Mouse (Mus musculus): ENCODE data around the gene Cfap61.

Cfap61 gene

DNA sequence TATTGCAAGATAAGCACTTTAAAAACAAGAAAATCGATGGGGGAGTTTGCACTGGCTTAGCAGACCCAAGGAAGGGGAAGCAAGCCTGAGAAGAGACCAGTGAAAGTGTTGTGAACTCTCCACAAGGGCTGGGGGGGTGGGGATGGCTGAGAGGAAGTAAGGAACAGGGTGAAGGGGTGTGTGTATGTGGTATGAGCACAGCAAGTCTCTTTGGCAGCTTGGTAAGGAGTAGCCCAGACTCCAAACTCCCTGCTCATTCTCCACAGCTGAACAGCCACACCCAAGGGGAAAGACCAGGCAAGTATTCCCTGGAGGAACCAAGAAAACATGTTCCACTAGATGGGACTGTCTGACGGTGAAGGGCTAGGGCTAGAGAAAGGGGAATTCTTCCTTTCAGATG lies 76.2 kb downstream of the Cfap61 start:
- DNase-seq (ENCODE audit: low spot score in 2 of 2): no peak

DNA sequence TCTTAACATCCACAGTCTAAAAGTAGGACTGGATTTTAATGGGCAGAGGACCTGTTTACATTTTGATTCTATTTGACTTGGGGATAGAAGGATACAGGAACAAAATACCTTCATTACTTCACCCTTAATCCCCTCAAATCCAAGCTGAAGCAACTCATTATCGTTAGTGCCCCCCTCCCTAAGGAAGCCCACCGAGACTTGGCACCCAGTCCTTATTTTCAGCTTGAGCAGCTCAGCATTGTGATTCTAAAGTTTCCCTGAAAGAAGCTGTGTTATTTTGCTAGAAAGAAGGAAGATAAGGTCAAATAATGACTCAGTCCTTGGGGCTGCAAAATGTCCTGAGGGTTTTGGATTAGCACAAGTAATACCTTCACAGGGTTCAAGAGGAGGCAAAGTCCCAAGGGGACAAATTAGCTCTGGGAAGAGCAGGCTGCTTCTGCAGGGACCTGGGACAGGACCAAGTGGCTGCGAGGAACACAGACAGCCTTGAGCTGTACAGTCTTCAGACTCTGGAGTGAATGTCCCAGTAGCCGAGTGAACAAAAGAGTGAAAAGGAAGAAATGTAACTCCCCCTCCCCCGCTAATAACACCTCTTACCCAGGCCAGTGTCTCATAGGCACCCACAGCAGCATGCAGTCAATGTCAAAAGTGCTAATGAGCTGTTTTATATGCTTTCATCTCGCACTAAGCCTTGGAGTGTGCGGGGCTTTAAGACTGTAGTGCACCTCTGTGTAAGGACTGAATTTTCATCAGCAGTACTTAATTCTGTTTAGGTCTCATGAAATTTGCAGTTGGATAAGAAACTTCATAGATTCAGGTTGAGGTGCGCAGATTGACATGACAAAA lies 81.0 kb downstream of the Cfap61 start:
- DNase-seq (ENCODE audit: low spot score in 2 of 2): no peak

DNA sequence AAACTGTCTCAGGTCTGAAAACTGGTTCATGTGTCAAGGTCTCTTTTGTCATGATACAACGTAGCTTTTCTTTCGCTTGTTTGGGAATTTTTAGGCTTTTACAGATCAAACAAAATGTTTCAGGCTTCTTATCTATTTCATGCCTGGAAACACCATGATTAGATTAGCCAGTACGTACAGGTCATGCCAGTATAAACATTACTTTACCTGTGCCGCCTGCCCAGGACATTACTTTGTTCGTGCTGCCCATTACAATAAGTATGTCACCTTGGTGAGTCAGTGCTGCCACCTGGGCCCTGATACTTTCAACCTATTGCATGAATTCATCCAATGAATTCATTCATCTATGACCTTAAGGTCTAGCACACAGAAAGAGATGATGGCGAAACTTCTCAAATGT lies 88.3 kb downstream of the Cfap61 start:
- DNase-seq (ENCODE audit: low spot score in 2 of 2): no peak

DNA sequence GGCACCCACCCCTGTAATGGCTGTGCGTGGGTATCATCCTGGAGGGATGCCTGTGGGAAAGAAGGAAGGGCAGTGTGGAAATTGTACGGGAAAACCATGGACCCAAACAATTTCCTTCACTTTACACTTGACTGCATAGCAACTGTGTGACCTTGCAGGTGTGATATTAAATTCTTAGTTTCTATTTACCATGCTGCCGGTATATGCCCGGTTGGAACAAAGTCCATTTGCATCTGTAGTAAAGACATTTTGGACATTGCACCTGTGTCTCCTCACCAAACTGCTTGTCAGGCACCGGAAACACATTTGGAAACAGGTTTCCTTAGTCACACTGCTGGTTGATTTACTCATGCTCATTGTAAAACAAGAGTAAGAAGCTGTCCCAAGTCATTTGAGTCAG lies 109.1 kb downstream of the Cfap61 start:
- DNase-seq (ENCODE audit: low spot score in 2 of 2): no peak

DNA sequence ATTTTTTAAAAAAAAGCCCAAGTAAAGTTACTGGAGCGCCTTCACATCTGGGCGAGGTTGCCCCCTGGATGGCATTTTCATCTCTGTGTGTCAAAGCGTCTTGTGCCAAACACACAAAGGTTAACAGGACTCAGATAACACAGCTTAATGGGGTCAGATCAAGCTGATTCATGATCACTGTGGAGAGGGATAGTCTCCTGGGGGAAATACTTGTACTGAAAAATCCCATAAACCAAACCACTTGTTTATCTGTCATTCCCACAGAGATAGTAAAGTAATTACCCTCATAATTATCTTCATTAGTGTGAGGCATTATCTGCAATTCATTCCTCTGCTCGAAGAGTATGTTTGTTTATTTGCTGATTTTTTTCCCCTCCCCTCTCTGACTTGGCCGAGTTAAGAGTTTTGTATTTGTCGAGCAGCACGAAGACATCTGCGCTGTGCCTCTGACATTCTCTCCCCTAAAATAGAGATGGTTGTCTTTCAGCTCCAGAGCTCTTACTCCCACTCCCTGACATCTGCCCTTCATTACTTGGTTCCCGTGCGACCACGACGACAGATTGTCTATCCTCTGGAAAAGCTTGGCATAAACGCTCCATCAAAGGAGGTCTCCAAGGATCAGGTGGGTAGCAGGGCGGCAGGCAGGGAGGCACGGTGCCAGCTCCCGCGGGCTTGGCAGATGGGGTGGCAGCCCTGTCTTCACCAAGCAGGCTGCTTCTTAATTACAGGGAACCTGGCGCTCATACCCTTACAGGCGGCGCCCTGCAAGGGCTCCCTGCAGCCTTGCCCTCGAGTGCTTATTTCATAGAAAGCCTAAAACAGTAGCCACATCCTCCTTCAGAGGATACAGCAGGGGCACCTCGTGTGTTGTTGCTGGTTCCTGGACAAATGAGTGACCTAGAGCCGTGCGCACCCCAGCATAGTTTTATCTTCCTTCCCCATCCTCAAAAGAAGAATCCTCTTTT lies 110.6 kb downstream of the Cfap61 start:
- peak; percentile 77 to 95 for DNase-seq (ENCODE audit: low spot score in 2 of 2)

DNA sequence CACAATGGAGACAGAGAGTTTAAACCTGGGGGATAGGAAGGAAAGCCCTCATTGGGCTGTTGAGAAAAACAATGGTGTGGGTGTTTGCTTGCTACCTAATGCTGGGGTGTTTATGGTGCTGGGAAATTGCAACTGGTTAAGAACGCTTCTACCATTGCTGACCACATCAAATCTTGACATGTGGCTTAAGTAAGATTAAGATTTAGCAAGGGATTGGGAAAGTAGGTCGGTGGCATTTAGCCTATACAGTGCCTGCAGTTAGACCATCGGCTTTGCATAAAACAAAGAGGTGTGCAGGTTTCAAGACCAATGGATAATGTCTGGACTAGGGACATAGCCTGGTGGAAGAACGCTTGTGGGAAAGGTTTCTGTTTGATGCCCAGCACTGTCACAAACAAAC lies 113.1 kb downstream of the Cfap61 start:
- no peak for DNase-seq (ENCODE audit: low spot score in 2 of 2)

DNA sequence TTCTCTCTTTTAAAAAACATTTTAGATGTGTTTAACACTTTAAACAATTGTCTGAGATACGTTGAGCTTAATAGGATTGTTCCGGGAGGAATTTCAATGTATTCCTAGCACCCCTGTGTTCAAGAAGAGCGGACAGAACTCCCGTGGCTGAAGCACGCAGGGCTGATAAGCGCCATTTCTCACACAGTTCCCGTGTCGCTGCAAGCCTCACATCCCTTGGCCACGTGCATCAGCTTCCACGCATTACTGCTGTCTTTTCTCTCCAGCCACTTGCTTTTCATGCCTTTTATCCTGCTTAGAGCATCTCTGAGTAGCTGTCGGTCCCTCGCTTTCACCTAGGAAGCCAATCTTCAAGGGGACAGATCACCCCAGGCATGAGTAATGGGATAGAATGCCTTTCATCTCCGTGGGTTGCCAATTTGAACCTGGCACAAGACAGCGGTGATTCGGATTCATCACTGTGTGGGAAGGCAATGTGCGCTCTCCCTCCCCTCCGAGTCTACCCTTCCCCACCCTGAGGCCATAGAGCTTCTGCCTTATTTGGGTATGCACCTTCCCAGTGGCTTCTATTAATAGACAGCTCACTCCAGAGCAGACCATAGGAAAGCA lies 113.7 kb downstream of the Cfap61 start:
- no peak for DNase-seq (ENCODE audit: low spot score in 2 of 2)

DNA sequence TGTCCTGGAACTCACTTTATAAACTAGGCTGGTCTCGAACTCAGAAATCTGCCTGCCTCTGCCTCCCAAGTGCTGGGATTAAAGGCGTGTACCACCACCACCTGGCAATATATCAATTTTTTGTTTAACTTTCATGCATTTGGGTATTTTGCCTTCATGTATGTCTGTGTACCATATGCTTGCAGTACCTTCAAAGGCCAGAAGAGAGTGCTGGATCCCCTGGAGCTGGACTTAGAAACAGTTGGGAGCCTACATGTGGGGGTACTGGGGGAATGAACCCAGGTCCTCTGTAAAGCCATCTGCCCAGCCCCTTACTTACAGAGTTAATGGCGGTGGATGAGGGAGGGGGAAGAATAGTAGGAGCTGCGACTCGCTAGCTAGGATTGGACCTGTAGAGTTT lies 114.8 kb downstream of the Cfap61 start:
- DNase-seq (ENCODE audit: low spot score in 2 of 2): no peak

DNA sequence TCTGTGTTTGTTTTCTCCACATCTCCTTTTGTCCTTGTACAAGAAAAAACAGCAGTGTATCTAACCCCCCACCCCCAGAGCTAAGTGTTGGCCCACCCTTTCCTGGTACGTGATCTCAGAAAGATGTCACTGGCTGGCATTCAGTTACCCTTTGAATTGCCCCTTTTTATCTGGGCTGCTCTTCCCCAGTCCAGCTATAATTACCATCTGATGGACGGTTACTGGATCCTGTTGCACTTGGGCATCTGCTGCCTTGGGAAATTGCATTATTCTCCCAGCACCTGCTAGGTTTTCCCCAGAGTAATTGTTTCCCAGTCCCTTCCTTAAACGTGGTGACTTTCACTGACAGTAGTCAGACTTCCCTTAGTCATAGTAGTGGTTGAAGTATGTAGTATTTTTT lies 115.5 kb downstream of the Cfap61 start:
- DNase-seq (ENCODE audit: low spot score in 2 of 2): no peak

DNA sequence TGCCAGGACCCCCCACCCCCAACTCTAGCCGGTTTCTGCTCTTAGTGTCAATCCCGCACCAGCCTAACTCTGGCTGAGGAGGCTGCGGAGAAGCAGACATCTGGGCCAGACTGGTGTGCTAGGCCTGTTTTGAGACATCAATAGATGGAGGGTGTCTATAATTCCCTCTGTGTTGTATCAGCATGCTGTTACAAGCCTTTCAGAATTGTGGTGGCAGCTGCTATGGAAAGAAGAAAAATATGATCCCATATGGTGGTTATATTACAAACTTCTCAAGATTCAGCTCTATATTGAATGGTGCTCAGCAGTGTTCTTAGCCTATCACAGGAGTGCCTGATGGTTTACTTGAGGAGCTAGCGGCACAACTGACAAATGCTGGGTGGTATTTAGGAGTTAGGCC lies 116.8 kb downstream of the Cfap61 start:
- no peak for DNase-seq (ENCODE audit: low spot score in 2 of 2)

DNA sequence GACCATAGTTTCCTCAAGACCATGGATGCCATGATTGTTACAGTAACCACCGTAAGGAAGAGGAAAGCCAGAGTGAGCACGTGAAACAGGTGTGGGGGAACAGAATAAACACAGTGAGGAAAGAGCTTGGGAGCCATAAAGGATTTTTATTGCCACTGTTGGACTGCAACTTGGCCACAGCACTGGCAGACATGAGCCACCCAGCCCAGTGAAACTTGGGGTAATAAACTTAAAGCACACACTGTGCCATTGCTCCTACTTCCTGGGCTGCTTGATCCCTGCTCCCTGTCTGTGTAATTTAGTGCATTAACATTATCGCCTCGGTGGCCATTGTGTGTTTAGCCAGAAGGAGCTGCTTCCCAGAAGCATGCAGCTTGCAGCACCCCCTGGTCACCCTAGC lies 122.5 kb downstream of the Cfap61 start:
- DNase-seq (ENCODE audit: low spot score in 2 of 2): no peak

DNA sequence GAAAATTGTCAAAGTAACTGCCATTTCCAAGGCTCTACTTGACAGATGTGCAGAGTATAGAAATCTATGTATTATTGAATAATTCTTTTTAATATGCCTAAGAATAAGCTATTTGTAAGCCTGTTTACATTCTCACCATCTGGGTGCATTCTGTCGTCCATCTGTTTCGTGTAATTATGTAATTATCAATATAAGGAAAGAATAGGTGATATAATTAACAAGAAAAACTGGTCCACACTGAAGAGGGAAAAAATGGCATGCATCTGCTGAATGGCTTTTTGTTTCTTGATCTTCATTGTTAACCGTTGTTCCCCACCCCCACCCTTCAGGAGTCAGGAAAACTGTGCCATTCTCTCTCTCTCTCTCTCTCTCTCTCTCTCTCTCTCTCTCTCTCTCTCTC lies 124.2 kb downstream of the Cfap61 start:
- DNase-seq (ENCODE audit: low spot score in 2 of 2): no peak

DNA sequence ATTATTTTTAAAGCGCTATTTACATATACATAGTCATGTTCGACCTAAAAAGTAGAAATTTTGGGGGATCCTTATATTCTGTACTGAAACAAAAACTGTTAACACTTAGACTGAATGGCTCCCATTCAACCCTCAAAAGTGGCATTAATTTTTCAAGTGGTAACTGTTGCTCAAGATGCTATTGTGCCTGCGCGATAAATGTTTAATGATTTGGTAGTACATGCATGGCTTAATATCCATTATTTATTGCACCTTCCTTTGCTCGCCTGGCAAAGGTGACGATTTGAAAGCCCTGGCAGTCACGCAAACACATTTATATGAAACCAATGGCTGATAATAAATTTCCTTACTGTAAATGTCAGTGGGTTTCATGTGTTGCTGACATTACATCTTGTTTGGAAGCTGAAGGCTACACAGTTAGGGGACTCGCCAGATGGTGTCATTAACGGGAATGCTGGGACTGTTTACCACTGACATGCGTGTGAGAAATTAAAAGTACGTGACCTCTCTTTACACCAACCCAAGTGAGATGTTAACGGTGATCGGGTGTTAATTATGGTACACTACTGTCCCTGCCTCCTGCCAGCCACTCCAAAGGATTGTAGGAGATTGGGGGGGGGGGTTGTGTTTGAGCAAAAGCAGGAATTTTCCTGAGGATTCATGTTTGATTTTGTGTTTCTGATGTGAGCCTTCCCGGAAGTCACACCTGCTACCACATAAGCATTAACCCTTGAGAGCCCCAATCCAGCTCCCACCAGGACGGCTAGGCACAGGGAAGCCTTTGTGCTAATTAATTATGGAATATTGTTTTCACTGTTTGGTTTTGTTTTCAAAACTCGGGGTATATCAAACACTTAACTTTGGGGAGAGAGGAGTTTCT lies 127.1 kb downstream of the Cfap61 start:
- DNase-seq (ENCODE audit: low spot score in 2 of 2): no peak

DNA sequence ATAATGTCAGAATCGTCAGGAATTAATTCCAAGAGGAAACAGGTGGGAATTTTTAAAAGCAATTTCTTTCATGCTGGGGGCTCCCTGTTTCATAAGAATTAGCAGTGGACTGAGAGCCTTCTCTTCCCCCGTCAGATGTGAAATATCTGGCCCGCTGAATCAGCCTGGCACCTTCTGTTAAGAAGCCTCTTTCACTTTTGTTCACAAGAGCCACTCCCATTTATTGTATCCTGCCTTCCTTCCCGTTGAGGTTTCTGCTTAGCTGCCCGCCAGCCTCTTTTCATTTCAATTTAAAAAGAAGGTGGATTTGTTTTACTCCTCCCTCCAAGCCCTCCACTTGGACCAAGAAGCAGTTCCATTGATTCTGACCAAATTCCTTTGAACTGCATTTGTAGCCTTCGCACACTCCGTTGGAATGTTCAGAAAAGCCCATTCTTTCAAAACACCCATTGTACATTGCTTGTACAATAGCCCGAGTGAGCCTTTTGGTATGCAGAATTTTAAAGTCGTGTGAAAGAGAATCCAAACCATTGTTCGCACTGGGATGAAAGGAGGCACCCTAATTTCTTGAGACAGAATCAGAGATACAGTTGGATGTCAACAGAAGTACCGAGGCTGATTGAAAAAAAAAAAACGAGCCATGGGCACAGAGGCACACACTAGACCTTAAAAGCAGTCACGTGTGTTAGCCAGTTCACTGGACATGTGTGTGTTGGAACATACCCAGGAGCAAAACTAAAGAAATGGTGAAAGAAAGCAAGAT lies 127.9 kb downstream of the Cfap61 start:
- DNase-seq (ENCODE audit: low spot score in 2 of 2): no peak

DNA sequence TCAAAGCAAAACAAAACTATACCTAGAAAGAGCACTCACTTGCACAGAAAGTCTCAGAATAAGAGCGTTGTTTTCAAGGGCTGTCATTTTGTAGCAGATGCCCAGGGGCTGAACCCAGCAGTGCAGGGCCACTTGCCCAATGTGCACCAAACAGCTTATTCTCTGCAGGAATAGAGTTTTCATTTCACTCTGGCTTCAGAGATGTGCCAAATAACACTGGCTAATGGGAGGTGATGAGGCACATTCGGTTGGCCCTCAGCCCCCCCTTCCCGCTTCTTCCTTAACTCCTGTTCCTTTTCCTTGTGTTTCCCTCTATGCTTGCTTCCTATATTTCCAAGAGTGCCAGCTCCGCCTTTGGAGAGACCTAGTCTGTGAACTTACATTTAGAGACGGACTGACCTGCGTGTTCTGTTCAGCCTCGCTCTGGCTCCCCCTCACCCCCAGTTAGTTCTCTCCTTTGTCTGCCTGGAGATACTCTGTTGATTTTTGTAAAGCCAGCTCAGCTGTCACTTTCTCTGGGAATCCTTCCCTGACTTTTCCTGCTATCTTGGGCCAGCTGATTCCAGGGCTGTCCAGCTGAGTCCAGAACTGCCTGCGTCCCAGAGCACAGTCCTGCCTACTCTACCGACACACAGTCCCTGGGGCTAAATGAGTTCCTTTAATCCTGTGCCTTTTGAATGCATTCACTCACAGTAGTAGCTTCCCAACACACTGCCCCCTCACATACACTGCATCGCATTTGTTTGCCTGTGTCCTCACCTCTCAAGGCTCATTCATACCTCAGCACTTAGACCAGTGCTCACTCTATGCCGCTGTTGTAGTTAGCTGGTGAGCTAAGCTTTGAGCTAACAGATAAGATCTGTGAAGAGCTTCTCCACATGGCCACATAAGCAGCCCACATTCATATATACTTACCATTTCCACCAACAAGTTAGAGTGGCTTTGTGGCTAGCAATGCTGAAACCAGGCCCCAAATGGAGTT lies 128.8 kb downstream of the Cfap61 start:
- peak in 1 of 2 experiments; percentile 39 for DNase-seq (ENCODE audit: low spot score in 2 of 2)

DNA sequence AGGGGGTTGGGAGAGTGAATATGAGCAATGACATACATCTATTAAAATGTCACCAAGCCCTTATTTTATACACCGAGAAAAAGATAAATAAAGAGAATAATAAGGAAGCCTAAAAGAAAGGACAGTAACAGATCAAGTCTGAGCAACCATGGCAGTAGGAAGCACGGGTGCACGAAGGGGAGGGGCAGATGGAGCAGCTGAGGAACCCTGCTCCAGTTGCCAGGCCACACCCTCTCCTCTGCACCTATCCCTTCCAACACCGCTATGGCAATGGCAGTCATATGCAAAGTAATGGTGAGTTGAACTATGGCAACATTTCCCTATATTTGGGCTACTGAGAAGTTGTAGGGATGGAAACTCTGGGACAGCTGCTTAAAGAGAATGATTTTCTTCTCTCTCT lies 132.8 kb downstream of the Cfap61 start:
- DNase-seq (ENCODE audit: low spot score in 2 of 2): no peak

DNA sequence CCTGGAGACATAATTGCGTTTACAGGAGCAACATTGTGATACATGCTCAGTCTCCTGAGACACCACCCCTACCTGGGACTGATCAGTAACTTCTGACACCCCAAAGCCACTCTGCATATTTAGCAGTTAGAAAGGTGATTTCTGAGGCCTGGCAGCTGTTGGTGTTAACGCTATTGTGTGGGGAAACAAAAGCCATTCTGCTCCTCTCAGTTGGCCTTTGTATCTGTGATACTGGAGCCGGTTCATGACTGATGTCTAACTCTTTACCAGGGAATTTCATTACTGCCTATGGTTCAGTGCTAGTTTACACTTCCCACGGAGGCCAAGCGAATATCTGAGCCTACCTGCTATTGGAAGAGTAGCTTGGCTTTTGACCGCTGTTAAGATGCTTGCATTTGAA lies 138.7 kb downstream of the Cfap61 start:
- no peak for DNase-seq (ENCODE audit: low spot score in 2 of 2)

DNA sequence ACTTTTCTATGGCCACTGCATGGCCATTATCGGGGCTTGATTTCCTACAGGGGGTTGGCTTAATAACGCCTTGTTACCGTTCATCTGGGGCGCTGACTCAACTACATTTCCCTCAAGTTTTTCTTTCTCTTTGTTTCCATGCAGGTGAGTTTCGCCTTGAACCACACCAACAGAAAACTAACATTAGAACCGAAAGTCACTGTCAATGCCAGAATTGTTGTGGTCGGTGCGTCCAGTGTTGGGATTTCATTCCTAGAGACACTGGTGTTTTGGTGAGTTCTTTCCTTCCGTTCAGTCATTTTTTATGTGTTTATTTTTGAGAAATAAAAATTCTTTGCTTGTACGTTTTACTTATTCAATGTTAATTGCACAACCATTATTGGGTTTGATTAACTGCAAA lies 142.5 kb downstream of the Cfap61 start:
- no peak for DNase-seq (ENCODE audit: low spot score in 2 of 2)

DNA sequence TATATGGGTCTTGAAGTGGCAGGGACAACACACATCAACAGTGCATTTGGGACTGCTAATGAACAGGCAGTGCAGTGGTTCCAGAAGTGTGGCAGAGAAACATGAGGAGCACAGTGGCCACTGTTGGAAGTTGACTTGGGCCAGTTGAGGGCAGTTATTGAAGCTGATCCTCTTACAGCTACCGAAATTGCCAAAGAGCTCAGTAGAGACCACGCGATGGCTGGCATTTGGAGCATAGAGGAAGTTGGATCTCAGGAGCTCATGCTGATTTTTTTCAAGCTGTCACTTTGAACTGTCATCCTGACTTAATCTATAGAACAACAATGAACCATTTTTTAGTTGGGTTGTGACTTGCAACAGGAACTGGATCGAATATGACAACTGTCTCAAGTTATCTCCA lies 145.7 kb downstream of the Cfap61 start:
- DNase-seq (ENCODE audit: low spot score in 2 of 2): no peak

Measured in cerebellum, postnatal 4 days (tissue).